Mouse (Mus musculus) bone marrow, adult 2 months (tissue): ENCODE results near the gene Dennd5b. TPM values are rescaled to one million over a fixed set of nuclear protein-coding genes. Genes with fewer than 3 reads are reported as not detected.

Experiments used
- H3K27ac ChIP-seq: fragments of 200-500 bp; 2 replicates; pipeline ENCODE4 v1.5.1; 2012; ENCODE audit warnings: low read depth, mild to moderate bottlenecking, control low read depth, inconsistent platforms, low read length; ENCODE audit not compliant: control insufficient read depth, poor library complexity, insufficient read depth
- H3K4me1 ChIP-seq: fragments of 200-500 bp; 2 replicates; pipeline ENCODE4 v1.6.1; 2011; ENCODE audit warnings: low read length; ENCODE audit not compliant: control insufficient read depth, insufficient read depth
- H3K4me3 ChIP-seq: fragments of 200-500 bp; replicated peaks from 2 replicates; pipeline ENCODE3; 2011; ENCODE audit warnings: mild to moderate bottlenecking, low read depth, low read length, control low read depth; ENCODE audit not compliant: control insufficient read depth
- CTCF ChIP-seq: fragments of 200-500 bp; IDR thresholded peaks from 2 replicates; pipeline ENCODE4 v1.5.1; 2011; ENCODE audit warnings: low read length, control low read depth; ENCODE audit not compliant: control insufficient read depth, insufficient read depth
- POLR2A ChIP-seq: fragments of 200-500 bp; IDR thresholded peaks from 2 replicates; pipeline ENCODE4 v1.6.1; 2011; ENCODE audit warnings: low read depth, mild to moderate bottlenecking, control low read depth, low read length, borderline replicate concordance; ENCODE audit not compliant: control insufficient read depth
- WGBS: fragments of 180-500 bp; shearing (Covaris S2); methylation state at CpG from one replicate; pipeline ENCODE4 v1.1.7; 2018; 5-methylcytosine and 5-hydroxymethylcytosine counted together
- polyA plus RNA-seq: library from polyadenylated mRNA; stranded (reverse); fragments of >200 nt; gene quantifications from 2 replicates; pipeline ENCODE4 v1.2.4, GENCODE M21; 2011; ENCODE audit warnings: low replicate concordance; ENCODE audit not compliant: missing spikeins, insufficient read depth, insufficient read length

The Dennd5b gene
- polyA plus RNA-seq, 1 experiment = 3.0 TPM

- H3K27ac ChIP-seq = no peak overlapping the region
- 55% methylated on average over 4 of the region's 4 CpGs for WGBS
- no peak overlapping the region for H3K4me3 ChIP-seq
- H3K4me1 ChIP-seq = no peaks in the 10 kb centered on the region; the same call in 1 of the 2 replicates
- TF ChIP-seq CTCF (no peak), POLR2A (no peak)
Observed at GRCm38 (mm10) chr6:148986003-148986402, 115.5 kb downstream of the Dennd5b start.

GRCm38 (mm10) chr6:148980495-148980894 lies 121.0 kb downstream of the Dennd5b start:
- Histone ChIP-seq H3K4me1 (no peaks in the 10 kb centered on the region), H3K27ac (no peak overlapping the region), H3K4me3 (no peak overlapping the region)
- TF ChIP-seq CTCF (no peak), POLR2A (no peak)
- WGBS = 22% methylated on average over 3 of the region's 3 CpGs

- no peak for TF ChIP-seq CTCF
- no peak for TF ChIP-seq POLR2A
- no peak overlapping the region for H3K4me3 ChIP-seq
- WGBS = 74% methylated on average over 3 of the region's 3 CpGs
- no peak overlapping the region for H3K27ac ChIP-seq
- H3K4me1 ChIP-seq = no peaks in the 10 kb centered on the region
Observed at GRCm38 (mm10) chr6:148975096-148975495, 126.4 kb downstream of the Dennd5b start.

DNA sequence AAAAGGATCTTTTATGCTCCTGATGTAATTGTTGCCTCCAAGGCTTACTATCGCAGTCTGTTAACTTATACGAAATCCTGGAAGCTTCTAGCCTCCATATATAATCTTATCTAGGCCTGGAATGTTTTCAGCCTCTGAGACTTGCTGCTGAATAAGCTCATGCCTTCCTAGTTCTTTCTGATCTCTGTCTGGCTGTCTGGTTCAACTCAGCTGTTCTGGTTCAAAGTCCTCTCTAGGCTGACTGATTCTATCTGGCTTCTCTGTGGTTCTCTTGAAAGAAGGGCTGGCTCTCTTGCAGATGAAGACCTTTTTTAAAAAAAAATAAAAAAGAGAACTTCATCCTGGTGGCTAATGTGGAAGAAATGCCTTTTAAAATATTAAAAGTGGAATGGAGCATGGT lies 128.6 kb downstream of the Dennd5b start:
- Histone ChIP-seq H3K4me3 (no peak overlapping the region), H3K4me1 (no peaks in the 10 kb centered on the region), H3K27ac (no peak overlapping the region)
- WGBS = 90% methylated on average over 2 of the region's 2 CpGs
- TF ChIP-seq POLR2A = no peak
- TF ChIP-seq CTCF = no peak

DNA sequence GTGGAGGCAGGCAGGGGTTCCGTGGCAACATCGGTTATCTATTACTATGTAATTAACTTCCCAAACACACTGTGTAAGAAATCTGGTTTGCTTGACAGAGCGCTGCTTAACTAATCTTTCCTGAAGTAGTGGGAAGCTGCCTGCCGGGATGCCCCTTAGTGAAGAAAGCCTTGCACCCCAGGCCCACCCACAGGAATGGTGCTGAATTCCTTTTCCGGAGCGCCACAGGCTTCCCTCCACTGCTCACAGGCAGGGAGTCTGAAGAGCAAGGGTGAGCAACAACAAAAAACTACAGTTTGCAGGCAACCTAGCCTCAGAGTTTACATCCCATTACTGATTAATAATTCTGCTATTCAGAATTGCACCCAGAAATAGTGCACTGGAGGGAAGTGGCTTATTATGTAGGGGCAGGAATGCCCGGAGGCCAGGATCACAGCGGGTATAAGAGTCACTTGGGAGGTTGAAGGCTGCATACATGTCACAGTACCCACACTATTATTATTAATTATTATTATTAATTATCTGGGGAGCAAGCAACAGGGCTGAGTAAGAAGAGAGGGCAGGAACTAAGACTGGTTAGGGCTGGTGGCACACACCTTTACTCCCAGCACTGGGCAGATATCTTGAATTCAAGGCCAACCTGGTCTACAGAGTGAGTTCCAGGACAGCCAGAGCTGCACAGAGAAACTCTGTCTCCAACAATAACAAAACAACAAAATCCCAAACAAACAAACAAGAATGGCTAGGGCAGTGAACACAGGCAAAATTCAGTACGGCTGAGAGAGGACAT lies 129.2 kb downstream of the Dennd5b start:
- no peak for TF ChIP-seq POLR2A
- TF ChIP-seq CTCF = no peak
- WGBS = 73% methylated on average over 9 of the region's 9 CpGs

GRCm38 (mm10) chr6:148971385-148971940 lies 130.0 kb downstream of the Dennd5b start:
- H3K27ac ChIP-seq = no peak overlapping the region
- no peak overlapping the region for H3K4me3 ChIP-seq
- 34% methylated on average over 9 of the region's 9 CpGs for WGBS
- TF ChIP-seq CTCF = no peak
- no peak for TF ChIP-seq POLR2A
- H3K4me1 ChIP-seq = no peaks in the 10 kb centered on the region

More for the DNA sequence above, 129.2 kb downstream of the Dennd5b start:
- H3K4me1 ChIP-seq = no peaks in the 10 kb centered on the region
- H3K27ac ChIP-seq = no peak overlapping the region
- no peak overlapping the region for H3K4me3 ChIP-seq

- H3K27ac ChIP-seq = no peak overlapping the region
- 37% methylated on average over 1 of the region's 1 CpGs for WGBS
- H3K4me3 ChIP-seq = no peak overlapping the region
- TF ChIP-seq POLR2A (no peak), CTCF (no peak)
- no peaks in the 10 kb centered on the region for H3K4me1 ChIP-seq
Observed at GRCm38 (mm10) chr6:148961285-148961684, 140.2 kb downstream of the Dennd5b start.

GRCm38 (mm10) chr6:148959540-148960238 lies 141.8 kb downstream of the Dennd5b start:
- 72% methylated on average over 4 of the region's 4 CpGs for WGBS
- no peak for TF ChIP-seq POLR2A
- no peak for TF ChIP-seq CTCF
- H3K27ac ChIP-seq = no peak overlapping the region
- H3K4me3 ChIP-seq = no peak overlapping the region
- H3K4me1 ChIP-seq = no peaks in the 10 kb centered on the region
